19 mouse cellular contexts compared by ENCODE assay signal in genomic region chr5:134340101-134340522, GRCm38 (mm10). TPM values are rescaled to one million over a fixed set of nuclear protein-coding genes. Genes with fewer than 3 reads are reported as not detected.
DNase-seq lines count a peak whose midpoint lies in the region; ATAC-seq and TF ChIP-seq lines count a peak whose summit lies in the region.
"Had no signal": no experiment of that assay in that cellular context is flagged by ENCODE, and none has a peak within 500 bp of the region (broad histone marks: within the 10 kb centered on the region; RNA-seq: fewer than 3 reads in every experiment).

No protein-coding gene starts in this region.

- no peaks in the 10 kb centered on the region for H3K27me3 ChIP-seq in liver, adult 2 months (ENCODE audit: control insufficient read depth, insufficient read depth, low read length)
- no peaks in the 10 kb centered on the region for H3K27me3 ChIP-seq in liver, embryonic 11.5 days (replicated peaks; ENCODE audit: control insufficient read depth, insufficient read depth, low read length)
- no peaks in the 10 kb centered on the region for H3K27me3 ChIP-seq in midbrain, postnatal 0 days (ENCODE audit: insufficient read depth, low read length)
- H3K27me3 ChIP-seq: forebrain, embryonic 15.5 days; heart, embryonic 13.5 days had no signal

- H3K79me2 ChIP-seq in liver, adult 2 months (ENCODE audit: control insufficient read depth, insufficient read depth, low read length) = no peaks in the 10 kb centered on the region

- no peak for TF ChIP-seq POLR2A in liver, adult 2 months (IDR thresholded peaks at IDR 0.05; ENCODE audit: extremely low read depth, insufficient read depth, low read length)

- no peak for TF ChIP-seq CTCF in liver, adult 2 months (IDR thresholded peaks at IDR 0.05; ENCODE audit: low read depth, low read length)
- no peak for TF ChIP-seq CTCF in midbrain, postnatal 0 days (IDR thresholded peaks at IDR 0.05)

- no peak overlapping the region for H3K4me2 ChIP-seq in liver, embryonic 11.5 days
- H3K4me2 ChIP-seq in midbrain, postnatal 0 days (ENCODE audit: low read depth, low read length, poor library complexity, severe bottlenecking) = no peak overlapping the region
- H3K4me2 ChIP-seq: forebrain, embryonic 15.5 days; heart, embryonic 13.5 days had no signal

- no peaks in the 10 kb centered on the region for H3K36me3 ChIP-seq in liver, adult 2 months (ENCODE audit: control insufficient read depth, insufficient read depth, low read length)
- H3K36me3 ChIP-seq in liver, embryonic 11.5 days (ENCODE audit: control insufficient read depth, insufficient read depth, low read length) = no peaks in the 10 kb centered on the region
- H3K36me3 ChIP-seq in midbrain, postnatal 0 days (ENCODE audit: insufficient read depth, low read length) = no peaks in the 10 kb centered on the region
- H3K36me3 ChIP-seq: forebrain, embryonic 15.5 days; heart, embryonic 13.5 days; limb, embryonic 10.5 days had no signal

- ATAC-seq in liver, embryonic 11.5 days (replicated peaks; ENCODE audit: low FRiP score) = no peak
- ATAC-seq in midbrain, postnatal 0 days (ENCODE audit: low FRiP score) = no peak
- ATAC-seq: forebrain, embryonic 15.5 days; hindbrain, embryonic 16.5 days; midbrain, embryonic 16.5 days had no signal

- 28% methylated on average over 6 of the region's 6 CpGs for WGBS in liver, adult 2 months
- WGBS in liver, embryonic 11.5 days = 43% methylated on average over 6 of the region's 6 CpGs
- WGBS in midbrain, postnatal 0 days = 16% methylated on average over 6 of the region's 6 CpGs

- H3K4me1 ChIP-seq in liver, adult 2 months (ENCODE audit: control insufficient read depth, insufficient read depth, low read length) = peaks cover 3% of the 10 kb centered on the region; the same call in 1 of the 2 replicates
- H3K4me1 ChIP-seq in liver, embryonic 11.5 days (replicated peaks; ENCODE audit: control insufficient read depth, insufficient read depth, low read length) = 0 out of 2 replicates have a peak, but pooled peaks cover 5% of the 10 kb centered on the region
- H3K4me1 ChIP-seq in midbrain, postnatal 0 days (ENCODE audit: insufficient read depth, low read length) = no peaks in the 10 kb centered on the region
- H3K4me1 ChIP-seq: forebrain, embryonic 15.5 days; limb, embryonic 10.5 days had no signal

- no peak overlapping the region for H3K4me3 ChIP-seq in liver, adult 2 months (ENCODE audit: insufficient read depth, low read depth, low read length)
- H3K4me3 ChIP-seq in liver, embryonic 11.5 days (ENCODE audit: low read depth, low read length) = no peak overlapping the region
- no peak overlapping the region for H3K4me3 ChIP-seq in midbrain, postnatal 0 days (ENCODE audit: low read depth, low read length)
- H3K4me3 ChIP-seq: forebrain, embryonic 15.5 days; heart, embryonic 13.5 days; limb, embryonic 10.5 days had no signal

- no peak overlapping the region for H3K9ac ChIP-seq in liver, adult 2 months (ENCODE audit: low read depth, low read length)
- H3K9ac ChIP-seq in liver, embryonic 11.5 days (ENCODE audit: low read depth, low read length) = no peak overlapping the region
- H3K9ac ChIP-seq in midbrain, postnatal 0 days (replicated peaks; ENCODE audit: low read length, poor library complexity, severe bottlenecking) = no peak overlapping the region
- H3K9ac ChIP-seq: forebrain, embryonic 15.5 days; heart, embryonic 13.5 days; liver, embryonic 14.5 days had no signal

- peak; percentile 24 for DNase-seq in liver, adult 2 months (ENCODE audit: extremely low read depth, low read depth, low spot score)
- DNase-seq in liver, embryonic 11.5 days (ENCODE audit: low spot score) = no peak
- peak; percentile 69 for DNase-seq in WW6 (ENCODE audit: low read depth, low spot score)
- peak; percentile 24 to 41 for DNase-seq in kidney, adult 8-10 months
- DNase-seq in spleen, adult 18-20 months = no peak
- DNase-seq in left cerebral cortex, postnatal 4 days = no peak
- no peak for DNase-seq in midbrain, postnatal 0 days (ENCODE audit: low spot score)
- DNase-seq: adrenal gland, postnatal 25 days; cerebellum, adult 18-20 months; gastrocnemius, postnatal 36 days; heart, postnatal 4 days; right cerebral cortex, adult 18-20 months; thymus, adult 18-20 months had no signal

- H3K9me3 ChIP-seq in liver, embryonic 11.5 days (ENCODE audit: control insufficient read depth, low read length) = no peaks in the 10 kb centered on the region
- H3K9me3 ChIP-seq in midbrain, postnatal 0 days (ENCODE audit: low read length) = no peaks in the 10 kb centered on the region
- H3K9me3 ChIP-seq: forebrain, embryonic 15.5 days; heart, embryonic 13.5 days; limb, embryonic 10.5 days had no signal

- H3K27ac ChIP-seq in liver, adult 2 months (replicated peaks; ENCODE audit: insufficient read depth, low read depth, low read length) = no peak overlapping the region
- H3K27ac ChIP-seq in liver, embryonic 11.5 days (ENCODE audit: low read depth, low read length) = no peak overlapping the region
- no peak overlapping the region for H3K27ac ChIP-seq in midbrain, postnatal 0 days (ENCODE audit: low read depth, low read length)
- H3K27ac ChIP-seq: forebrain, embryonic 15.5 days; heart, embryonic 13.5 days; limb, embryonic 10.5 days; liver, embryonic 14.5 days had no signal

- intact Hi-C loops in left cerebral cortex, postnatal 4 days (cut with DNase I) = loop anchor here (5.0 kb wide), 1 partner anchor 158 kb away; the partner anchor contains the start of gene Gtf2ird2

RNA-seq across cellular contexts. Expression of gene Gtf2i, which starts 25.6 kb away (rescaled TPM):
- 54.2 and 58.3 TPM in 2 replicates for total RNA-seq in liver, adult 2 months (2014; rRNA removed)
- polyA plus RNA-seq in liver, adult 2 months (2012; rRNA removed) = 31.7 and 37.9 TPM in 2 replicates
- 108 and 115 TPM in 2 replicates for polyA plus RNA-seq in liver, embryonic 11.5 days (2014; fragmentation: Nextera tagmentation; extraction: Ambion mirVana)
- total RNA-seq in left cerebral cortex, postnatal 4 days (2021) = 100 to 1,000 TPM; 172 to 181 TPM
- 96.4 and 104 TPM in 2 replicates for total RNA-seq in midbrain, postnatal 0 days (2014; rRNA removed)
- 74.6 and 77.2 TPM in 2 replicates for polyA plus RNA-seq in midbrain, postnatal 0 days (2015; fragmentation: Nextera tagmentation; extraction: Ambion mirVana)

Comparison
In these comparisons a context has a peak if more than half of its experiments do, and no peak if none do; other contexts are left out.
1. DNase-seq: peak in liver, adult 2 months (single experiment), WW6 (single experiment) and kidney, adult 8-10 months (2 of 2); none in liver, embryonic 11.5 days (single experiment), spleen, adult 18-20 months (0 of 2), left cerebral cortex, postnatal 4 days (single experiment) and midbrain, postnatal 0 days (single experiment).